Mouse (Mus musculus) heart, postnatal 0 days (tissue): Measurements from ENCODE around the gene Gm42791.

ENCODE experiments used
- CTCF ChIP-seq: IDR thresholded peaks from 2 replicates; pipeline ENCODE4 v1.5.1; 2016; ENCODE audit warnings: antibody characterized with exemption, control low read depth, low read depth
- EP300 ChIP-seq: IDR thresholded peaks from 2 replicates; pipeline ENCODE4 v1.6.1; 2016; ENCODE audit warnings: antibody characterized with exemption, low read depth

DNA sequence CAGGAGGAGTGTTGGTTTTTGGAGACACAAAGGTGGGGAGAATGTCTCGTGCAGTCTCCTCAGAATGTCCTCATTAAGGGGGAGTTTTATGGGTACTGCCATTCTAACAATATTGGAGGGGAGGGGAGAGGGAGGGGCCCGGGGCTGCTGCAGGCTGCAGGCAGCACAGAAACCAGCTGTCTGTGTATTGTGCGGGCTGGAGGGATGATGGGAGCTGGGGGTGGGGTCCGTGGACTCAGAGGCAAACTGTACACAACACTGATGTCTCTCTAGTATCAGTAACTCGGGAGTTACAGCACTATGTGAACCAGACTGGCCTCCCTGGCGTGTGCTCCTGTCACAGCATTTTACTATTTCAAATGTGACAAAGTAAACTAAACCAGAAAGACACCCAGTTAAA is 60.5 kb downstream of the Gm42791 start:
- TF ChIP-seq CTCF (no peak), EP300 (no peak)
